Mouse (Mus musculus): ENCODE data around the gene Coq6. TPM values are rescaled to one million over a fixed set of nuclear protein-coding genes. Genes with fewer than 3 reads are reported as not detected.

The Coq6 gene
- total RNA-seq, 2 experiments from 2014 or later, result 24.8 to 25.0 TPM

Other genes starting within 250 kb of the Coq6 start
- gene Dnal1, start 247.3 kb upstream of the Coq6 start, total RNA-seq (2021), result 1 to 10 TPM; 5.9 to 8.1 TPM
- gene Pnma1, start 213.2 kb upstream of the Coq6 start, total RNA-seq (2021), result under 1 TPM; 0.15 to 0.18 TPM
- gene Elmsan1, start 142.8 kb upstream of the Coq6 start, total RNA-seq (2021), result 10 to 100 TPM in 1 of 2 experiments, 1 to 10 TPM in 1; 6.5 to 10.4 TPM
- 10 to 100 TPM; 61.1 to 67.9 TPM for gene Ptgr2, start 76.4 kb upstream of the Coq6 start, total RNA-seq (2021)
- gene Zfp410, start 44.8 kb upstream of the Coq6 start, total RNA-seq (2021), result 10 to 100 TPM; 16.5 to 18.2 TPM
- 1 to 10 TPM in 1 of 2 experiments, under 1 TPM in 1; 0.54 to 1.1 TPM for gene Fam161b, start 176 bp downstream of the Coq6 start, total RNA-seq (2021)
- 10 to 100 TPM; 10.8 to 13.5 TPM for gene Entpd5, start 47.4 kb downstream of the Coq6 start, total RNA-seq (2021)
- gene Bbof1, start 47.4 kb downstream of the Coq6 start, total RNA-seq (2021), result 1 to 10 TPM; 1.4 to 1.7 TPM
- gene Rnf113a2, start 55.5 kb downstream of the Coq6 start, total RNA-seq (2021), result 1 to 10 TPM; 5.8 to 6.7 TPM
- 10 to 100 TPM; 70.2 to 91.6 TPM for gene Aldh6a1, start 89.3 kb downstream of the Coq6 start, total RNA-seq (2021)
- 10 to 100 TPM in 1 of 2 experiments, 1 to 10 TPM in 1; 6.2 to 10.2 TPM for gene Lin52, start 89.8 kb downstream of the Coq6 start, total RNA-seq (2021)
- gene Vsx2, start 208.1 kb downstream of the Coq6 start, total RNA-seq (2021), result not detected